Mouse (Mus musculus) cortical plate, adult 2 months (tissue): Measurements from ENCODE around the gene Jun. TPM values are rescaled to one million over a fixed set of nuclear protein-coding genes. Genes with fewer than 3 reads are reported as not detected.

Experiments used
- H3K27ac ChIP-seq: fragments of 200-500 bp; 2 replicates; pipeline ENCODE4 v1.5.1; 2012; ENCODE audit warnings: low read length, control low read depth, inconsistent platforms; ENCODE audit not compliant: insufficient read depth
- H3K4me1 ChIP-seq: fragments of 200-500 bp; 2 replicates; pipeline ENCODE4 v1.6.1; 2011; ENCODE audit warnings: low read length; ENCODE audit not compliant: control insufficient read depth, insufficient read depth
- H3K4me3 ChIP-seq: fragments of 200-500 bp; 2 replicates; pipeline ENCODE4 v1.5.1; 2011; ENCODE audit warnings: mild to moderate bottlenecking, low read length, control low read depth; ENCODE audit not compliant: insufficient read depth
- CTCF ChIP-seq: fragments of 200-500 bp; IDR thresholded peaks from 2 replicates; pipeline ENCODE4 v1.5.1; 2011; ENCODE audit warnings: mild to moderate bottlenecking, control low read depth, low read length; ENCODE audit not compliant: insufficient read depth; ENCODE audit errors: extremely low read depth
- POLR2A ChIP-seq: fragments of 200-500 bp; IDR thresholded peaks from 2 replicates; pipeline ENCODE4 v1.6.1; 2011; ENCODE audit warnings: mild to moderate bottlenecking, low read length, control low read depth; ENCODE audit not compliant: insufficient read depth; ENCODE audit errors: extremely low read depth
- polyA plus RNA-seq: library from polyadenylated mRNA; depleted of rRNA; stranded (reverse); fragments of >200 nt; gene quantifications from 2 replicates; pipeline ENCODE4 v1.2.3, GENCODE M21; 2012

Jun gene
- polyA plus RNA-seq, 1 experiment, result 32.5 TPM

DNA sequence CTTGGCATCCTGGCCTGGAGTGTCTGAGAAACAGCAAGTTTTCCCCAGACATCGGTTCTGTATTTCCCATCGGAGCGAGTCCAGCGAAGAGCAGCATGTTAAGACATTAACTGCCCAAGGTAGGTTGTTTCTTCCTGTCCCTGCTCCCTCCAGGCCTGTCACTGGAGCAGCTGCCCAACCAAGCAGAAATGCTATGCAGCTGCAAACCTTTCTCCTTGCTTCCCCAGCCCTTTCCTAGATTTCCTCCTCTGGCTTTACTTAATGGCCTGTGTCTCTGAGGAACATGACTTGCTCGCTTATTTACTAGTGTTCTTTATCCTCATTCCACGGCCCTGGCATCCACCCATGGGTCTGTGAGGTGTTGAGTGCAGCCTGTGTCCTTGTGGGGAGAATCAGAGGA lies 41.6 kb upstream of the Jun start:
- H3K27ac ChIP-seq, result no peak overlapping the region
- H3K4me3 ChIP-seq, result no peak overlapping the region
- TF ChIP-seq CTCF (no peak), POLR2A (no peak)
- no peaks in the 10 kb centered on the region for H3K4me1 ChIP-seq

DNA sequence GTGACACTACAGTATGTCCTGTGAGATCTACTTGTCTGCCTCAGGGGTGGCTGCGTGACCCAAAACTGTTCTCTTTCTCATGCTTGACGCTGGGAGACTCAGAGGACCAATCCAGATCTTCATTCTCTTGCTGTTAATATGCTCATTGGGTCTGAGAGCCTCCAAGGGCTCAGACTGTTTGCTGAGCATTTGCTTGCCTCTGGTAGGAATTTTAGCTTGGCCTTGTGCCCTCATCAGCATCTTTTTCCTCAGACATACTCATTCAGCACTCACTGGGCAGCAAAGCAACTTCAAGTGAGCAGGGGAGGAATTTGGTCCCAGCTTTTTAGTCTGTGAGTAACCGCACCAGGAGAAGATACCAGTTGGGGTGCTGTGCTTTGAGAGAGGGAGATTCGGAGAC lies 40.5 kb upstream of the Jun start:
- H3K4me1 ChIP-seq, result no peaks in the 10 kb centered on the region
- no peak overlapping the region for H3K4me3 ChIP-seq
- no peak overlapping the region for H3K27ac ChIP-seq
- no peak for TF ChIP-seq CTCF
- no peak for TF ChIP-seq POLR2A

DNA sequence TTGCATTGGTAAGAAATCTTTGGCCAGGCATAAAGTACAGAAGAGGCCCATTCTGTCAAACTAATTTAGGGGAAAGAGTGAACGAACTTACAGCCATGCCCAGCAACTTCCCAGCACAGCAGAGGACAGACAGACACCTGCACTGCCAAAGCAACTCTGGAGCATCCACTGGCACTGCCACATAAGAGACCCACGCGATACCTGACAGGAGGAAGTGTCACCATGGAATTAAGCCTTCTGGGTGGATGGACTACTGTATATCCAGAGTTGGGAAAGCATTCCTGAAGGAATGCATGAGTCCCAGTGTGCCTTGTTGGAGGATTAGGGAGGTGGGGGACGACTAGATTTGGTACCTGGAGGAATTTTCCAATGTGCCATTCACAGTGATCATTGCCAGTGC lies 39.5 kb upstream of the Jun start:
- TF ChIP-seq CTCF (no peak), POLR2A (no peak)
- H3K4me3 ChIP-seq, result no peak overlapping the region
- H3K4me1 ChIP-seq, result no peaks in the 10 kb centered on the region
- no peak overlapping the region for H3K27ac ChIP-seq

DNA sequence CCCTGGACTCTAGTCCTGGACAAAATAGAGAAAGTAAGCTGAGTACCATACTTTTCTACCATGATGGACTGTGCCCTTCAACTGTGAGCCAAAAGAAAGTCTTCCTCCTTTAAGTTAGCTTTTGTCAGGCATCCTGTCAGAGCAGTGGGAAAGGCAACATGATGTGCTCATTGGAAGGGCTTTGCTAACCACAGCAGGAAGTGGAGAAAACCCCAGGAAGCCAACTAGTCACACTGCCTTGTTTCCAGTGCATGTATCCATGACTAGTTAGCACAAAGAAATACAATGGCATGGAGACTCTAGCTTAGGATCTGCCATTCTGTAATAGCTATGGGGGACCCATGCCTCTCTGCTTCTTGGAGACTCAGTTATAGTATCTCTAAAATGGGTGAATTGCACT lies 37.9 kb upstream of the Jun start:
- H3K27ac ChIP-seq, result no peak overlapping the region
- no peak overlapping the region for H3K4me3 ChIP-seq
- no peak for TF ChIP-seq CTCF
- TF ChIP-seq POLR2A, result no peak
- H3K4me1 ChIP-seq, result no peaks in the 10 kb centered on the region

DNA sequence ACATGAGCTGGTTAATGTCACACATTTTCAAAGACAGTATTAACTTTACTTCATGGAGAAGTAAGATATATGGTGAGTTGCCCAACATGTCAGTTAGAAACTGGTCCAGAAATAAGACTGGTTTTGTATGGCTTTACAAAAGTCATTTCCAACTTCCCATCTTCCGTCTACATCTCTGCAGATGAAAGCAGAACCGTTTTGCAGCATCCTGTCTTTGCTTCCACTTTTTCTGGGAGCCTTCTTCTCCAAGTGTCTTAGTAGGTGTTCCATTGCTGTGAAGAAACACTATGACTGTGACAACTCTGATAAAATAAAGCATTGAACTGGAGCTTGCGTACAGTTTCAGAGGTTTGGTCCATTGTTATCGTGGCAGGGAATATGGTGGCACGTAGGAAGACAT lies 37.0 kb upstream of the Jun start:
- Histone ChIP-seq H3K27ac (no peak overlapping the region), H3K4me3 (no peak overlapping the region), H3K4me1 (no peaks in the 10 kb centered on the region)
- TF ChIP-seq POLR2A (no peak), CTCF (no peak)

DNA sequence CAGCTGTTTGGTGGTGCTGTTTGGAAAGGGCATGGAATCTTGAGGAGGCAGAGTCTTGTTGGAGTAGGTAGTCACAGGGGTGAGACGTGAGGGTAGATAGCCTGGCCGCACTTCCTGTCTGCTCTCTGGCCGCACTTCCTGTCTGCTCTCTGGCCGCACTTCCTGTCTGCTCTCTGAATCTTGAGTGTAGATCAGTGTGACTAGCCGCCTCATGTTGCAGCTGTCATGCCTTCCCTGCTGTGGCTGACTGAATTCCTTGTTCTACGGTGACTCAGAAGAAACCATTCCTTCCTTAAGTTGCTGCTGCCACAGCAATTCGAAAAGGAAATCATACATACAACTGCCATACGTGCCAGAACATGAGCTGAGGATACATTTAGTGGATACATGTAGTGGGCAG lies 31.9 kb upstream of the Jun start:
- Histone ChIP-seq H3K4me3 (no peak overlapping the region), H3K27ac (no peak overlapping the region), H3K4me1 (no peaks in the 10 kb centered on the region)
- TF ChIP-seq POLR2A, result no peak
- no peak for TF ChIP-seq CTCF

DNA sequence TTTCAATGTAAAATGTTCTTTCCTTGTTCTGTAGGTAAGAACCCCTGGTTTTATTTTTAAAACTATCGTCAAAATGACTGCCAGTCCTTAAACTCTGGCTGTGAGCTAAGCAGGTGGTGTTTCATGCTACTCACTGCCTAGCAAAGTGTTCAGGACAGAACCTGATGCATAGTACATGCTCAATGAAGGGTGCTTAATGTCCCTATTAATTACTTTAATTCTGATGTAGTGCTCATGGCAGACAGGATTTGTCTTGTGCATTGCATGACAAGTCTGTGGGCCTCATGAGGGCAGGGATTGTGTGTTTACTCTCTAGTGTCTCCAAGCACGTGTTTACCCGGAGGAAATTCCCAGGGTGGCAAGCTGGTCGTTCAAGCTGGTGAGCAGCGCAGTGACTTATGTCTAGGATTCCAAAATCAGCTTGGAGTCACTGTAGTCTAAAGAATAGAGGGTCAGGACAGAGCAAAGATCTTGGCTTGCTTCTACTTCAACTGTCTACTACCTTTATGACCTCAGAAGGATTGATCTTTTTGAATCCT lies 31.2 kb upstream of the Jun start:
- H3K4me3 ChIP-seq, result no peak overlapping the region
- no peak for TF ChIP-seq CTCF
- no peak for TF ChIP-seq POLR2A
- H3K4me1 ChIP-seq, result no peaks in the 10 kb centered on the region
- H3K27ac ChIP-seq, result no peak overlapping the region

DNA sequence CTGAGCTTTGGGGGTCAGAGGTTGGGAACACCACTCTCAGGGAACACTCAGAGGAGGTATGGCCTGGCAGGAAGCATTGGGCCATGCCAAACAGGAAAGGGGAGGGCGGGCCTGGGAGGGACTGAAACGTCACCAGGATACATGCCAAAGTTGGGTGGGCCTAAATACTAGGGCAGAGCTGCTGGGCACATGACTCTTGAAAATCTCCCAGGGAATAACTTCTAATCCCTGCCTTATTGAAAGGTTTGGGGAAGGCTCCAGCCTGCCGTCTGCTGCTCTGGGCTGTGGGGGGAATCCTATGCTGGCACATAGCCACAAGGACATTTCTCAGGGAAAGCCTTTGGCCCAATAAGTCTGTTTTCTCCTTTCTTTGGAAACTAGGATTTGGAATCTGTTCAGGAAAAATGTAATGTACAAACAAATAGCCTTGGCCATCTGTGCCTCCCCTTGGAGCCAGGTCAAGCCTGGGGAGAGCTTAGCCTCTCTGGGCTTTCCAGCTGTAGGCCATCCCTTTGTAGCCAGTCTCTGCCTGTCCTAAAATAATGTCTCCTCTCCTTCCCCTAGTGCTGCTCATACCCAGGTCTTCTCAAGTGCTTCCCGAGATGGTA lies 30.6 kb upstream of the Jun start:
- no peak overlapping the region for H3K27ac ChIP-seq
- TF ChIP-seq POLR2A, result no peak
- no peak overlapping the region for H3K4me3 ChIP-seq
- H3K4me1 ChIP-seq, result no peaks in the 10 kb centered on the region

DNA sequence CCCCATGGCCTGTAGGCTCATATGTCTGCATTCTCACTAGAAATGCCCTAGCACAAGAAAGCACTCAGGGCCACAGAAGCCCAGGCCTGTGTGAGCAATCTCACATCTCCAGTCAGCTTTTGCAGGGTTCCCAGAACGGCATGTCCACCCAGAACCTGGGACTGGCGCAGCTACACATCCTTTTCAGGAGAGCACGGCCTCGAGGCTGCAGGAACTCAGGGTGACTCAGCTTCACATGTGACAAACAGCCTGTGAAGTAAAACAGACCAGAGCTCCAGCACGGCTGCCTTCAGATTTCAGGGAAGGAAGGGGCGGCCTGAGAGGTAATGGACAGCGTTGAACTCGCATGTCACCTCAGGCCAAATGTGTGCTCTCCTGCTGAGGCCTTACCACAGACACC lies 29.6 kb upstream of the Jun start:
- Histone ChIP-seq H3K4me1 (no peaks in the 10 kb centered on the region), H3K4me3 (no peak overlapping the region), H3K27ac (no peak overlapping the region)
- TF ChIP-seq POLR2A (no peak), CTCF (no peak)

DNA sequence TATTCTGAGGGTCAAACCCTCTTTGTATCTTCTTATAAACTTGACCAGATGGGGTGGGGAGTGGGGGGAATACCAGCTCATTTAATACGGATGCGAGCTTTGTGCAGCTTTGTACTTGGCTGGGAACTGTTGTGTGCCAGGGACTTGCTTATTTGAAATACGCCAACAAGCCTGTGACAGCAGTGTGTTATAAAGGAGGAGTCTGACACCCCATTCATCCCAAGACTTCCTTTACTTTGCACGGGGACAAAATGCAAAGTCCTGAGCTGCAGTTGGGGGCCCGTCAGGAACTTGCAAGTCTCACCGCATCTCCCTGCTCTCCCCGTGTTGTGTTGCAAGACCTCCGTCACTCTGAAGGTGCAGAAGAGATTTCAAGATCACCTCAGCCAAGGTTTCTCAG lies 26.6 kb upstream of the Jun start:
- TF ChIP-seq CTCF, result no peak
- no peak for TF ChIP-seq POLR2A
- Histone ChIP-seq H3K4me3 (no peak overlapping the region), H3K27ac (no peak overlapping the region), H3K4me1 (no peaks in the 10 kb centered on the region)

DNA sequence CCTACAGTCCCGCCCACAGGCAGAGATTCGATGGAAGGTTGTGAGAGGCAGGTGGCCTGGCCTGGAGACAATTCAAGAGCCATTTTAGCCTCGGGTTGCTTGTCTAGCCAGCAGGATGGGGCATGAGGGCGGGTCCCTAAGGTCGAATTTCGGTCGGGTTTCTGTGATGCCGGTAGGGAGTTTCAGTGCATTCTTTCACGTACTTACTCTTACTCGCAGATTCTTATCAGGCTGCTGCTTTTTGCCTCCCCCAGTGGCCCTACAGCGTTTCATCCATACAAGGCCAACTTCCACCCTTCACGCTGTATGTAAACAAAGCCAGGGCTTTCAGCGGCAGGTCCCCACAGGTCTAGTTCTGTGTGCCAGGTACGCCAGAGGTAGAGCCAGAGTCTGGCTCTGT lies 24.3 kb upstream of the Jun start:
- no peaks in the 10 kb centered on the region for H3K4me1 ChIP-seq
- TF ChIP-seq POLR2A, result no peak
- no peak for TF ChIP-seq CTCF
- no peak overlapping the region for H3K4me3 ChIP-seq
- no peak overlapping the region for H3K27ac ChIP-seq
